Mouse (Mus musculus) heart, embryonic 11.5 days (tissue): ENCODE results near the gene Bckdha. TPM values are rescaled to one million over a fixed set of nuclear protein-coding genes. Genes with fewer than 3 reads are reported as not detected.

Source experiments
- ATAC-seq: fragments of 200-750 bp; cut with Nextera tagmentation; replicated peaks from 2 replicates; pipeline ENCODE4 v1.8.0; 2017; ENCODE audit warnings: moderate library complexity; ENCODE audit not compliant: insufficient number of reproducible peaks, low FRiP score, low TSS enrichment
- H3K27ac ChIP-seq: fragments of 300-500 bp; sonication (generic); 2 replicates; pipeline ENCODE4 v1.5.1; 2014; ENCODE audit warnings: mild to moderate bottlenecking, low read depth, low read length
- H3K27me3 ChIP-seq: fragments of 300-500 bp; sonication (generic); 2 replicates; pipeline ENCODE4 v1.6.1; 2014; ENCODE audit warnings: mild to moderate bottlenecking, low read length, mixed read lengths; ENCODE audit not compliant: control insufficient read depth, insufficient read depth
- H3K36me3 ChIP-seq: fragments of 300-500 bp; sonication (generic); 2 replicates; pipeline ENCODE4 v1.6.1; 2014; ENCODE audit warnings: mild to moderate bottlenecking, low read length, moderate library complexity, mixed read lengths; ENCODE audit not compliant: control insufficient read depth, insufficient read depth
- H3K4me1 ChIP-seq: fragments of 300-500 bp; sonication (generic); 2 replicates; pipeline ENCODE4 v1.6.1; 2014; ENCODE audit warnings: low read length; ENCODE audit not compliant: control insufficient read depth, insufficient read depth
- H3K4me2 ChIP-seq: fragments of 300-500 bp; sonication (generic); 2 replicates; pipeline ENCODE4 v1.6.1; 2014; ENCODE audit warnings: mild to moderate bottlenecking, moderate library complexity
- H3K4me3 ChIP-seq: fragments of 300-500 bp; sonication (generic); 2 replicates; pipeline ENCODE4 v1.5.1; 2014; ENCODE audit warnings: low read depth, low read length
- H3K9ac ChIP-seq: fragments of 300-500 bp; sonication (generic); 2 replicates; pipeline ENCODE4 v1.6.1; 2014; ENCODE audit warnings: mild to moderate bottlenecking, low read depth, low read length, moderate library complexity
- H3K9me3 ChIP-seq: fragments of 300-500 bp; sonication (generic); replicated peaks from 2 replicates; pipeline ENCODE4 v1.6.1; 2016; ENCODE audit warnings: low read length; ENCODE audit not compliant: control insufficient read depth
- WGBS: fragments of 180-500 bp; shearing (Covaris S2); extraction: QIAGEN DNeasy Blood & Tissue Kit; methylation state at CpG from one replicate; pipeline ENCODE4 v1.1.7; 2014; ENCODE audit not compliant: insufficient replicate concordance; 5-methylcytosine and 5-hydroxymethylcytosine counted together
- polyA plus RNA-seq: library from polyadenylated mRNA; unstranded; fragments of >200 nt; fragmentation: Nextera tagmentation; extraction: Ambion mirVana; gene quantifications from 2 replicates; pipeline ENCODE4 v1.2.1, GENCODE M21; 2014

The Bckdha gene
- polyA plus RNA-seq, 1 experiment from 2014 or later = 41.4 TPM

GRCm38 (mm10) chr7:25685926-25686470, 27.2 kb upstream of the Bckdha start:
- H3K4me2 ChIP-seq = peak overlapping the region; percentile 97
- peak overlapping the region; percentile 75 for H3K4me3 ChIP-seq
- no peak overlapping the region for H3K9ac ChIP-seq
- no peak for ATAC-seq
- peaks cover 3% of the 10 kb centered on the region; the same call in 1 of the 2 replicates for H3K36me3 ChIP-seq
- H3K27me3 ChIP-seq = peaks cover 8% of the 10 kb centered on the region; the same call in 1 of the 2 replicates
- 63% methylated on average over 21 of the region's 21 CpGs for WGBS
- H3K27ac ChIP-seq = 0 out of 2 replicates have a peak overlapping the region, but pooled peaks have one; percentile 86
- H3K9me3 ChIP-seq = no peaks in the 10 kb centered on the region
- H3K4me1 ChIP-seq = peaks cover 29% of the 10 kb centered on the region

GRCm38 (mm10) chr7:25684659-25685058, 25.9 kb upstream of the Bckdha start:
- Histone ChIP-seq H3K9me3 (no peaks in the 10 kb centered on the region), H3K4me2 (no peak overlapping the region), H3K9ac (no peak overlapping the region), H3K36me3 (peaks cover 3% of the 10 kb centered on the region; the same call in 1 of the 2 replicates), H3K27ac (no peak overlapping the region), H3K4me3 (no peak overlapping the region), H3K27me3 (peaks cover 8% of the 10 kb centered on the region; the same call in 1 of the 2 replicates), H3K4me1 (peaks cover 30% of the 10 kb centered on the region)
- ATAC-seq = no peak
- WGBS = 81% methylated on average over 6 of the region's 6 CpGs

DNA sequence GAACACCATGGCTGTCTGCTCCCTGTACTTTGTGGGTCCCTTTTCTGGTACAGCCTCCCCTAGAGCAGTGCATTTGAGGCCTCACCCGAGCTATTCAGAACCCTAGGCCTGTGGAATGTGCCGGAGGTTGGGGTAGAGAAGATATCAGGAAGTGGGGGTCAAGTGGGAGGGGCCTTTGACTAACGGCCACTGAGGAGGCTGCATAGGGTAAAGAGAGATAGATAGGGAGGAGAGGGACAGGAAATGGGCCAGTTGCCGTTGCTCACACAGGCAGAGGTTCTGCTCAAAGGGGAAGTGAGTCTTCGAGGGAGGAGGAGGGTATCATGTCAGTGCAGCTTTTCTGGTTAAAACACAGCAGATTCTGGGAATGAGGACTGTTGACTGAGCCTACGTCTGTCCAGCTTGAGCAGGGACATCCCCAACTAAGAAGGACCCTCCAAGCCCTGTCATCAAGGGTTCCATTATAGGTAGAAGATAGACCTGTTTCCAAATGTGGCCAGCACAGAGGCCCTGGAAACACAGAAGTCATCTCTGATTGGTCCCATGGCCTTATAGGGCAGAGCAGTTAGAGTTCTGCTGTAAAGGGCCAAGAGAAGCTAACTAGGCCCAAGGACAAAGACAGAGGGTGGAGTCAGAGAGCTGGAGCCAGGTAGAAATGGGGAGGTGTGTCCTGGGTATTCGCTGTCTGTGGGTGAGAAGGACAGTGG, 24.8 kb upstream of the Bckdha start:
- H3K4me1 ChIP-seq = peaks cover 28% of the 10 kb centered on the region
- H3K9ac ChIP-seq = no peak overlapping the region
- no peak overlapping the region for H3K4me3 ChIP-seq
- no peaks in the 10 kb centered on the region for H3K9me3 ChIP-seq
- H3K36me3 ChIP-seq = peaks cover 3% of the 10 kb centered on the region; the same call in 1 of the 2 replicates
- peak overlapping the region; percentile 17 for H3K4me2 ChIP-seq
- 49% methylated on average over 7 of the region's 7 CpGs for WGBS
- H3K27ac ChIP-seq = peak overlapping the region; percentile 35; the same call in 1 of the 2 replicates
- ATAC-seq = no peak
- H3K27me3 ChIP-seq = peaks cover 8% of the 10 kb centered on the region; the same call in 1 of the 2 replicates

DNA sequence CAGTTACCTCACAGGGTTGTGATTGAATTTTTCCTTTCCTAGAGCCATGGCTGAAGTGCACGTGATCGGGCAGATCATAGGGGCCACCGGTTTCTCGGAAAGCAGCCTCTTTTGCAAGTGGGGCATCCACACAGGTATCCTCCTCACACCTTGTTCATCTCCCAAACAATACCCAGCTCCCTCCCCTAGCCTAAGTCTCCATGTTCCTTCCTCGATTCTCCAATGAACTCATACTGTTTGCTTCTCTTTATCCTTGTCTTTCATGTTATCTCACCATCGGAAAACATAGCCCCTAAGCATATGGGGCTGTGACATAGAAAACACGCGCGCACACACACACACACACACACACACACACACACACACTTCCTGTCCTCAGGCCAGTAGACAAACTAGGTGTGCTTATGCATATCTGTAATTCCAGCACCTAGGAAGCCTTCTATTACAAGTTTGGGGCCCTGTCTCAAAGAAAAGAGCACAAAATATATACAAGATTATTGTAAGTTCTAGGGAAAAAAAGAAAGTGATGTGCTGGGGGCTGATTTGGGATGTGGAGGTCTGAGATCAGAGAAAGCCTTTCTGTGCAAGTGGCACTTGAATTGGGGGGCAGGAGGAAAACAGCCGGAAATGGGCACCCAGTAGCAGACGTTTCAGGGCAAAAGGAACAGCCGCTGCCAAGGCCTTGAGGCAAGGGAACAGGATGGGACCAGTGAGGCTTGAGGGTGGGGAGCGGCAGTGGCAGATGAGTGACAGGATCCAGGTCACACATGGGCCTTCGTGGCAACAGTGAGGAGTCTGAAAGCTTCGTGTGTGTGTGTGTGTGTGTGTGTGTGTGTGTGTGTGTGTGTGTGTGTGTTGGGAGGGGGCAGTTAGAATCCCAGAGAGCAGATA, 22.8 kb upstream of the Bckdha start:
- Histone ChIP-seq H3K36me3 (peaks cover 3% of the 10 kb centered on the region; the same call in 1 of the 2 replicates), H3K4me1 (peaks cover 22% of the 10 kb centered on the region), H3K27me3 (peaks cover 8% of the 10 kb centered on the region), H3K9ac (no peak overlapping the region), H3K27ac (no peak overlapping the region), H3K4me3 (peak overlapping the region; percentile 71), H3K4me2 (peak overlapping the region; percentile 69), H3K9me3 (no peaks in the 10 kb centered on the region)
- 53% methylated on average over 15 of the region's 15 CpGs for WGBS
- ATAC-seq = no peak

GRCm38 (mm10) chr7:25680514-25681258, 21.9 kb upstream of the Bckdha start, which contains the start of gene B9d2:
B9d2 (plus strand) TSS chr7:25680780.
- H3K4me2 ChIP-seq = peak within 1 kb of the TSS; percentile 69
- H3K9me3 ChIP-seq = no peaks in the 10 kb centered on the region
- peaks cover 10% of the 10 kb centered on the region for H3K27me3 ChIP-seq
- H3K27ac ChIP-seq = peak within 1 kb of the TSS; percentile 94
- H3K9ac ChIP-seq = peak within 1 kb of the TSS; percentile 81
- peak within 1 kb of the TSS; percentile 71 for H3K4me3 ChIP-seq
- peaks cover 18% of the 10 kb centered on the region for H3K4me1 ChIP-seq
- peak; percentile 95 for ATAC-seq
- under 1% methylated on average over 46 of the region's 46 CpGs for WGBS
- H3K36me3 ChIP-seq = peaks cover 3% of the 10 kb centered on the region; the same call in 1 of the 2 replicates

DNA sequence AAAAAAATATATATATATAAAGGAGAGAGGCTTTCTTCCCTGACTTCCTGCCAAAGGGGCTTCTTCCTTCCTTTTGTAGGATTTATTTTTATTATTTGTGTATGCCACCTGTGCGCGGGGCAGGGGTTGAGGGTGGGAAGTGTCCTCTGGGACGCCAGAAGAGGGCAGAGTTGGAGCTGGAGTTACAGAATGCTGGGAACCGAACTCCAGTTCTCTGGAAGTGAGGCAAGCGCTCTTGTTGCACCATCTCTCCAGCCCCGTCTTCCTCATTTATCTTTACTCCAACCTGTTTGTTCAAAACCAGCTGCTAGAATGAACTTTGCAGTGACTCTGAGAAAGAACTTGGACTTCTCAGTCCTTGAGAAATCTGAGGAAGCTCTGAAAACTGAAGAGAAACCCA, 21.2 kb upstream of the Bckdha start:
- H3K9ac ChIP-seq = peak overlapping the region; percentile 81; the same call in 1 of the 2 replicates
- peaks cover 22% of the 10 kb centered on the region for H3K4me1 ChIP-seq
- 10% methylated on average over 6 of the region's 6 CpGs for WGBS
- H3K36me3 ChIP-seq = peaks cover 3% of the 10 kb centered on the region; the same call in 1 of the 2 replicates
- peaks cover 17% of the 10 kb centered on the region for H3K27me3 ChIP-seq
- ATAC-seq = no peak
- H3K4me3 ChIP-seq = peak overlapping the region; percentile 71
- peak overlapping the region; percentile 69 for H3K4me2 ChIP-seq
- peak overlapping the region; percentile 94; the same call in 1 of the 2 replicates for H3K27ac ChIP-seq
- H3K9me3 ChIP-seq = no peaks in the 10 kb centered on the region

DNA sequence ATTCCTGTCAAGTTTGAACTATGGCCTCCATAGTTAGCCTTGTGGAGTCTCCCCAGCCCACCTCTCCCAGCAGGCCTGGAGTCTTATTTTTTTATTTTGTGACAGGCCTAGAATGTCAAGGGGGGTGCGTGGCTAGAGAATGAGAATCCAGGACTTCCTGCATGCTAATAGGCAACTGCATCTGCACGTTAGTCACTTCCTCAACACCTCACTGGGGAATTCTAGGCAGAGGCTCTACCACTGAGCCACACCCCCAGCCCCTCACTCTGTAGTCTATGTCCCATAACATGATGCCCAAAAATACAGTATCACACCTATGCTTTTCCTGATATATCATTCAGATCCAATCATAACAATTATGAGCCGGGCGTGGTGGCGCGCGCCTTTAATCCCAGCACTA, 18.2 kb upstream of the Bckdha start:
- no peak overlapping the region for H3K9ac ChIP-seq
- H3K27me3 ChIP-seq = peaks cover 34% of the 10 kb centered on the region
- H3K27ac ChIP-seq = no peak overlapping the region
- no peak overlapping the region for H3K4me2 ChIP-seq
- no peaks in the 10 kb centered on the region for H3K36me3 ChIP-seq
- H3K9me3 ChIP-seq = no peaks in the 10 kb centered on the region
- ATAC-seq = no peak
- WGBS = 92% methylated on average over 7 of the region's 7 CpGs
- H3K4me3 ChIP-seq = no peak overlapping the region
- peaks cover 14% of the 10 kb centered on the region; the same call in 1 of the 2 replicates for H3K4me1 ChIP-seq
